Mouse (Mus musculus) retina, embryonic 14.5 days (tissue): ENCODE measurements around the gene 4931422A03Rik.
A peak's percentile ranks its signal among the peaks of the same experiment; 100 is the strongest.
"Not testable (repeated sequence)": the region's sequence is repeated elsewhere in the genome, so short reads cannot be mapped to it uniquely, and the experiment has no call there.

Experiments
- DNase-seq: peaks from one replicate; pipeline ENCODE4 v3.0.0-alpha.2; 2015; ENCODE audit warnings: low spot score

Gene 4931422A03Rik

GRCm38 (mm10) chr2:104024656-104025055, 3.5 kb downstream of the 4931422A03Rik start:
- DNase-seq: no peak

- no peak for DNase-seq
Observed at GRCm38 (mm10) chr2:104023096-104023495, 5.1 kb downstream of the 4931422A03Rik start.

- not testable (repeated sequence) for DNase-seq
Observed at GRCm38 (mm10) chr2:104008853-104009252, 19.3 kb downstream of the 4931422A03Rik start.

GRCm38 (mm10) chr2:104007793-104008519, 20.2 kb downstream of the 4931422A03Rik start:
- no peak for DNase-seq

GRCm38 (mm10) chr2:104002711-104003413, 25.3 kb downstream of the 4931422A03Rik start:
- DNase-seq: peak; percentile 81

GRCm38 (mm10) chr2:104001861-104002260, 26.3 kb downstream of the 4931422A03Rik start:
- no peak for DNase-seq

GRCm38 (mm10) chr2:104001076-104001475, 27.1 kb downstream of the 4931422A03Rik start:
- DNase-seq: peak; percentile 67

- DNase-seq: no peak
Observed at GRCm38 (mm10) chr2:103992618-103993332, 35.4 kb downstream of the 4931422A03Rik start.

- DNase-seq: no peak
Observed at GRCm38 (mm10) chr2:103992162-103992561, 36.0 kb downstream of the 4931422A03Rik start.

- DNase-seq: no peak
Observed at GRCm38 (mm10) chr2:103991303-103991702, 36.9 kb downstream of the 4931422A03Rik start.

GRCm38 (mm10) chr2:103989724-103990123, 38.4 kb downstream of the 4931422A03Rik start:
- no peak for DNase-seq

- not testable (repeated sequence) for DNase-seq
Observed at GRCm38 (mm10) chr2:103987595-103987994, 40.6 kb downstream of the 4931422A03Rik start.

- DNase-seq: no peak
Observed at GRCm38 (mm10) chr2:103983146-103983545, 45.0 kb downstream of the 4931422A03Rik start.

GRCm38 (mm10) chr2:103982250-103982649, 45.9 kb downstream of the 4931422A03Rik start:
- peak; percentile 91 for DNase-seq

- peak; percentile 17 for DNase-seq
Observed at GRCm38 (mm10) chr2:103977716-103978115, 50.4 kb downstream of the 4931422A03Rik start.

- peak; percentile 37 for DNase-seq
Observed at GRCm38 (mm10) chr2:103977216-103977615, 50.9 kb downstream of the 4931422A03Rik start.

GRCm38 (mm10) chr2:103975904-103976303, 52.3 kb downstream of the 4931422A03Rik start:
- no peak for DNase-seq

- no peak for DNase-seq
Observed at GRCm38 (mm10) chr2:103971838-103972237, 56.3 kb downstream of the 4931422A03Rik start.

GRCm38 (mm10) chr2:103970791-103971649, 57.1 kb downstream of the 4931422A03Rik start:
- no peak for DNase-seq

GRCm38 (mm10) chr2:103970041-103970790, 57.9 kb downstream of the 4931422A03Rik start:
- DNase-seq: peak; percentile 66
